Mouse (Mus musculus) cerebellum, postnatal 36 days (tissue): ENCODE measurements around the gene Rad9a.
A peak's percentile ranks its signal among the peaks of the same experiment; 100 is the strongest.

ENCODE experiments used
- DNase-seq, 2 experiments: peaks; one replicate each; pipeline ENCODE4 v3.0.0; 2021 to 2022; ENCODE audit warnings: mixed read lengths in 2 of 2

Rad9a gene

GRCm38 (mm10) chr19:4192251-4192985 is 9.0 kb downstream of the Rad9a start:
- no peak for DNase-seq

- DNase-seq: peak; percentile 93 to 97
These were observed 9.8 kb downstream of the Rad9a start, which contains the start of gene Ppp1ca for GRCm38 (mm10) chr19:4191528-4192250. Ppp1ca (plus strand) TSS chr19:4192065.

DNA sequence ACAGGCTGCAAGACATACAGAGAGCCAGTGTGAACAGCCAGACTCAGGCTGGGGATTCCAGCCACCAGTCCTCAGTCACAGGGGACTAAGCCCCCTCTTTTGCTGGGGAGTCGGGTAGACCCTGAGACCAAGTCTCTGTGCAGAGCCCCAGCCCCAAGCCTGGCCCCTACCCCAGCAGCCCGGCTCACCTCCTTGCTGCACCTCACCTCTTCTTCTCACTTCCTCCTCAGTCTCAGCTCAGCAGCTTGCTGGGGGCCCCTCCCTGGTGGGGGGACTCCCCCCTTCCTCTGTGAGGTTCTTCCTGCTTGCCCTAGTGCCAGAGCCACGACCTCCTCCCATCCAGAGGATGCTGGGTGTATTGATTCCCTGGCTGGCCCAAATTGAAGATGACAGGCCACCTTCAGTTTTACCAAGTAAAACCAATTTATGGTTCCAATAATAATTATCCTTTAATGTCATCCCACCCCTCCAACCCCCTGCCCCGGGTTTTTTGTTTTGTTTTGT is 10.6 kb downstream of the Rad9a start, which contains the start of gene Tbc1d10c:
Tbc1d10c (minus strand) TSS at position 454 of the 504 bp plus-strand sequence.
- DNase-seq: no peak

- DNase-seq: no peak
These were observed 12.3 kb downstream of the Rad9a start for GRCm38 (mm10) chr19:4189051-4189620.

DNA sequence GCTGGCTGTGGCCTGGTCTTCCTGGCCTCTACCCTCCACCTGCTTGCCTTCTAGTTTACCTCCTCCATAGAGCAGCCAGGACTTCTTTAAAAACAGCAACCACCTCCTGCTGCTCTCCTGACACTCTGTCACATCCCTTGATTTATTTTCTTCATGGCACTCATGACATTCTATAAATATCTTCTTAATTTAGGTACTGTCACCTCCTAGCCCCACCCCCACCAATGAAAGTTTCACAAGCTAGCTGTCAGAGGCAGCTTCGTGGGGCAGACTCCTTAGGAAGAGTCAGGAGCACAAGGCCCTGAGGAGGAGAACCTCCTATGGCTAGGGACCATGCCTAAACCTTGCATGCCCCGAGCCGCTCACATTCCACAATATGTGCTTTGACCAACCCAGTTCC is 14.2 kb downstream of the Rad9a start:
- DNase-seq: no peak

DNA sequence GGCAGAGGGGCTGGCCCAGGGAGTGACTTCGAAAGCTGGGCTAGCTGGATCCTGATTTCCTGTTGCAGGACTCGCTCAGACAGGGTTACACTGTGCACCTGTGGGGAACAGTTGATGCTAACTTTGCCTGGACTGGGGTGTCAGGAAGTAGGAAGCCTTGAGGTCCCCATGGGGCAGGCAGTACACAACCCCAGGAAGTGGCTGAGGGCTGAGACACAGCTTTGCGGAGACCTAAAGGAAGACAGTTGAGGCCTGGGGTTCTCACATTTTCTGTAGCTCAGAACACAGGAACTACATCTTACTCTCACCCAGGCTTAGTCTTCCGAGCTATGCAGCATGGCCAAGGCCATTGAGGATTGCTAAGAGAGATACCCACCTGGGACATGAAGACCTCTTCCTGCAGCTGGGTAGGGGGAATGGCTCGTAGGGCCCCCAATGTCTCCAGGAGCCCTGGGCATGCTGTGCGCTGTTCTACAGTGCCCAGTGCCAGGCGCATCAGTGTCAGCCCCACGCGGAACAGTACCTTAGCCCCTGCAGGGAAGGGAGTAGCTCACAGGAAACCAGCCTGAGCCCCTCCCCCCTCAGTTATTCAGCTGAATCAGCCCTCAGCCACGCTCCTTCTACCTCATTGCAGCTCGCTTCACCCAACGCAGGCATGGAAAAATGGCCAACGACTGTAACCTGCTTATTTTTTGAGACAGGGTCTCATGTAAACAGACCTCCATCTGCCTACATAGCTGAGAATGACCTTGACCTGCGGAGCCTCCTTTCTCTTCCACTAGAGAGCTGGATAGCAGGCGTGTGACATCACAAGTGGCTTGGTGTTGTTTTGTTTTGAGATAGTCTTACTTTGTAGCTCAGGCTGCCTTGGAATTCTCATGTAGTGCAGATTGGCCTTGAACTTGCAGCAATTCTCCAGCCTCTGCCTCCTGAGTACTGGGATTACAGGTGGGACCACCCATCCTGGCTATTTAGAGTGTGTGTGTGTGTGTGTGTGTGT is 16.2 kb downstream of the Rad9a start:
- no peak for DNase-seq

DNA sequence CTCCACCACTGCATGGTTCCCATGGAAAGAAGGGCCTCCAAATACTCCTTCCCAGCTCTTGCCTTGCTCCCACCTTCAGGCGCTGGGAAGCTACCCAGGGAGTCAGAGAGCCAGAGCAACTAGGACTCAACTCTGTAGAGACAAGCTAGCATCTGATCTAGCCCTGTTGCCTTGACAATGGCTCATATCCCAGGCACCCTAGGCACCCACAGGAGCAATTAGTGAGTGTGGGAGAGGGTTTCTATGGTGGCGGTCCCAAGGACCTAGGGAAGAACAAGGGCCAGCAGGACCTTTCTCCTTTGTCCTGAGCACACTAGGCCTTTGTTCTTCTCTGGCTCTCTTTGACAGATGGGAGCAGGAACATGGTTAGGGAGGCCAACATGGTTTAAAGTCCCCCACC is 17.8 kb downstream of the Rad9a start:
- no peak for DNase-seq

- no peak for DNase-seq
These were observed 19.6 kb downstream of the Rad9a start for GRCm38 (mm10) chr19:4181892-4182291.

GRCm38 (mm10) chr19:4180411-4180810 is 21.1 kb downstream of the Rad9a start:
- DNase-seq: no peak

- no peak for DNase-seq
These were observed 26.0 kb downstream of the Rad9a start, which contains the start of gene Carns1 for GRCm38 (mm10) chr19:4175368-4175947. Carns1 (minus strand) TSS chr19:4175479.

GRCm38 (mm10) chr19:4172925-4173324 is 28.5 kb downstream of the Rad9a start:
- no peak for DNase-seq

- no peak for DNase-seq
These were observed 29.8 kb downstream of the Rad9a start for GRCm38 (mm10) chr19:4171393-4172290.

- no peak for DNase-seq
These were observed 30.6 kb downstream of the Rad9a start for GRCm38 (mm10) chr19:4170723-4171392.

DNA sequence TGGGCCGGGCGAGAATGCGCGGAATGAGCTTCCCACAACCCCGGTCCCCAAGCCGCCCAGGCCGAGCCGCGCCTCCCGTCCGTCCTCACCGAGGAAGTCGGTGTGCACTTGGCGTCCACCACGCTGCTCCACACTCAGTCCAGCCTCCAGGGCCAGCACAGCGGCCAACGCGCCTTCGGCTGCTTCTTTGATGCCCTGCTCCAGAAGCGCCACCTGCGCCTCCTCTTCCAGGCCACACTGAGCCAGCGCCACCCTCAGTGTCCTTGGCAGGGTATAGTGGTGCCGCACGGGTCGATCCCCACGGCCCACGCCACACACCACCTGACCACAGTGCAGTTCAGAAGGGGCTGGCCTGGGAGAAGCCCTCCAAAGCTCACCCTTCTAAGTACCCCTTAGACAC is 31.7 kb downstream of the Rad9a start:
- DNase-seq: peak in 1 of 2 experiments; percentile 63

DNA sequence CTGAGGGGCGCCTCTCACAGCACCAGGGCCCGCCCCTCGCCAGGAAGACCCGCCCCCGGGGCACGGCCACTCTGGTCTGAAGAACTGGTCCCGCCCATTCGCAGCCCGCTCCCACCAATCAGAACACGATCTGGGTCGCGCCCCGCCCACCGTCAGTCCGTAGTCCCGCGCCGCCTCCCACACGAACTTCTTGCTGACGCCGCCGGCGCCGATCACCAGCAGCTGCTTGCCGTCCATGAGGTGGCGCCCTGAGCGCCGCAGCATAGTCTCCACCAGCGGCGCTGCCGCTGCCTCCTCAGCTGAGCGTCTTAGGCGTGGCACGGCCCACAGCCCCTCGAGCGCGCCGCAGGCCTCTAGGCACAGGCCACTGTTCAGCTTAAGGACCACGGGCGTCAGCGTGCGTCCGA is 32.1 kb downstream of the Rad9a start:
- peak; percentile 99 to 100 for DNase-seq

- no peak for DNase-seq
These were observed 34.6 kb downstream of the Rad9a start for GRCm38 (mm10) chr19:4166678-4167476.

- no peak for DNase-seq
These were observed 36.7 kb downstream of the Rad9a start for GRCm38 (mm10) chr19:4164721-4165120.

GRCm38 (mm10) chr19:4164100-4164499 is 37.4 kb downstream of the Rad9a start:
- no peak for DNase-seq

DNA sequence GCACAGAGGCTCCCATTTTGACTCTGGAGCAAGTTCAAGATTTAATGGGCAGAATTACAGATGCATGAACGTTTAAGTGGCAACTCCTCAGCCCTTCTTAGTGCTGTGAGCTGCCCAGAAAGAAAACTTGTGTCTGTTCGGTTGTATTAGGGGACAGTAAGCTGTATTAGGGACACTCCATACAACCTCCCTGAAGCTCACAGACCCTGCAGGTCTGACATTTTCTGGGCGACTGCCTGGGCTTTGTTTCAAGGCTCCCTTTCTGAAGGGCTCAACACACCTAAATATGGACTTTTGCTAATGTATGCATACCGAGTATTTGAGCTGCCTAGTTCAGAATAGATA is 37.9 kb downstream of the Rad9a start:
- DNase-seq: no peak
